Mouse (Mus musculus) midbrain, postnatal 0 days (tissue): ENCODE results near the gene Dach2. TPM values are rescaled to one million over a fixed set of nuclear protein-coding genes. Genes with fewer than 3 reads are reported as not detected.

Source experiments
- ATAC-seq: fragments of 200-750 bp; cut with Nextera tagmentation; 2 replicates; pipeline ENCODE4 v1.8.0; 2017; ENCODE audit warnings: moderate number of reproducible peaks, mild to moderate bottlenecking, moderate TSS enrichment, moderate library complexity; ENCODE audit not compliant: low FRiP score
- DNase-seq: peaks from one replicate; pipeline ENCODE4 v3.0.0-alpha.2; 2015; ENCODE audit warnings: low spot score
- H3K27ac ChIP-seq: fragments of 300-500 bp; sonication (generic); 2 replicates; pipeline ENCODE4 v1.5.1; 2014; ENCODE audit warnings: low read depth, mild to moderate bottlenecking, low read length, mixed read lengths
- H3K27me3 ChIP-seq: fragments of 300-500 bp; sonication (generic); 2 replicates; pipeline ENCODE4 v1.6.1; 2014; ENCODE audit warnings: low read length, control low read depth, mixed read lengths; ENCODE audit not compliant: insufficient read depth
- H3K36me3 ChIP-seq: fragments of 300-500 bp; sonication (generic); 2 replicates; pipeline ENCODE4 v1.6.1; 2014; ENCODE audit warnings: low read length, control low read depth, mixed read lengths; ENCODE audit not compliant: insufficient read depth
- H3K4me1 ChIP-seq: fragments of 300-500 bp; sonication (generic); 2 replicates; pipeline ENCODE4 v1.6.1; 2014; ENCODE audit warnings: mild to moderate bottlenecking, control low read depth, antibody characterized with exemption, low read length, mixed read lengths; ENCODE audit not compliant: insufficient read depth
- H3K4me2 ChIP-seq: fragments of 300-500 bp; sonication (generic); 2 replicates; pipeline ENCODE4 v1.6.1; 2014; ENCODE audit warnings: low read depth, mild to moderate bottlenecking, low read length, mixed read lengths; ENCODE audit not compliant: poor library complexity, severe bottlenecking
- H3K4me3 ChIP-seq: fragments of 300-500 bp; sonication (generic); 2 replicates; pipeline ENCODE4 v1.5.1; 2014; ENCODE audit warnings: low read depth, mild to moderate bottlenecking, low read length, moderate library complexity
- H3K9ac ChIP-seq: fragments of 300-500 bp; sonication (generic); replicated peaks from 2 replicates; pipeline ENCODE4 v1.6.1; 2014; ENCODE audit warnings: mild to moderate bottlenecking, low read length, moderate library complexity, mixed read lengths; ENCODE audit not compliant: poor library complexity, severe bottlenecking
- H3K9me3 ChIP-seq: fragments of 300-500 bp; sonication (generic); 2 replicates; pipeline ENCODE4 v1.6.1; 2016; ENCODE audit warnings: low read length, control low read depth
- CTCF ChIP-seq: IDR thresholded peaks from 2 replicates; pipeline ENCODE4 v1.5.1; 2016; ENCODE audit warnings: antibody characterized with exemption, mild to moderate bottlenecking
- WGBS: fragments of 180-500 bp; shearing (Covaris S2); extraction: QIAGEN DNeasy Blood & Tissue Kit; methylation state at CpG from one replicate; pipeline ENCODE4 v1.1.7; 2014; 5-methylcytosine and 5-hydroxymethylcytosine counted together
- polyA plus RNA-seq: library from polyadenylated mRNA; unstranded; fragments of >200 nt; fragmentation: Nextera tagmentation; extraction: Ambion mirVana; gene quantifications from 2 replicates; pipeline ENCODE4 v1.2.1, GENCODE M21; 2015
- total RNA-seq: library from RNA; depleted of rRNA; stranded (reverse); fragments of >200 nt; gene quantifications from 2 replicates; pipeline ENCODE4 v1.2.3, GENCODE M21; 2014; rRNA removed

Gene Dach2
- total and polyA plus RNA-seq, 2 experiments from 2014 or later: 9.3 to 14.2 TPM

GRCm38 (mm10) chrX:113826810-113827209, 529.5 kb downstream of the Dach2 start:
- Histone ChIP-seq H3K4me2 (no peak overlapping the region), H3K9ac (no peak overlapping the region), H3K9me3 (no peaks in the 10 kb centered on the region), H3K27ac (no peak overlapping the region), H3K4me1 (no peaks in the 10 kb centered on the region), H3K4me3 (no peak overlapping the region), H3K36me3 (no peaks in the 10 kb centered on the region), H3K27me3 (no peaks in the 10 kb centered on the region)
- no peak for TF ChIP-seq CTCF
- WGBS: 78% methylated on average over 1 of the region's 1 CpGs
- DNase-seq (no peak), ATAC-seq (no peak)

- Histone ChIP-seq H3K4me2 (no peak overlapping the region), H3K4me1 (no peaks in the 10 kb centered on the region), H3K27ac (no peak overlapping the region), H3K27me3 (no peaks in the 10 kb centered on the region), H3K9me3 (no peaks in the 10 kb centered on the region), H3K4me3 (no peak overlapping the region), H3K36me3 (no peaks in the 10 kb centered on the region), H3K9ac (no peak overlapping the region)
- TF ChIP-seq CTCF: no peak
- no peak for DNase-seq
- 89% methylated on average over 1 of the region's 1 CpGs for WGBS
- ATAC-seq: no peak
Observed at GRCm38 (mm10) chrX:113833062-113833461, 535.8 kb downstream of the Dach2 start.

DNA sequence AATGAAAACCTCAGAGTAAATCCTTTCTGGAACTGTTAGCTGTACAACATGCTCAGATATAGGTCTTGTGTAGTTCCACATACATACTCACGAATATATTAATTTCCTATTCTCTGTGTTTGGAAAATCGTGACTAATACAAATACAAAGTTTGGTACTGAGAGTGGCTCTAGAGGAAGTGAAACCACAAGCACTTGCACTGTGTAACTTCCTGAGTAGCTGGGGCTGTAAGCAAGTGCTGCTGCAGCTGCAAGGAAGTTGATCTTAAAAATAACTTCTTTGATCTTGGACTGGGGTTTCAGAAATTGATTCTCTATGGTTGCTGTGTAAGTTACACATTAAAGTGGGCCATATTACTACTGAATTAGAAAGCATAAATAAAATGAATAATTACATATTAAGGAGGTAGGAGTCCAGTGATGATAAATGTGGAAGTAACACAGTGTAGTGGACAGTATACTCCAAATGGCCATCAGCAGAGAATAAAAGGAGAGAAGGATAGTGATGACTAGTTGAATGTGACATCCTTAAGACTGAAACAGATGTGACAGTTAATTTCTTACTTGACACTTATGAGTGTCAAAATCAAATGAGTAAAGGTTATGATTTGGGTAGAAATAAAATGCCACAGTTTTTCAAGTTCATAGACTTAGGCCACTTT, 570.7 kb downstream of the Dach2 start:
- Histone ChIP-seq H3K27me3 (no peaks in the 10 kb centered on the region), H3K9ac (no peak overlapping the region), H3K4me2 (no peak overlapping the region), H3K36me3 (no peaks in the 10 kb centered on the region), H3K9me3 (no peaks in the 10 kb centered on the region), H3K27ac (no peak overlapping the region), H3K4me1 (no peaks in the 10 kb centered on the region), H3K4me3 (no peak overlapping the region)
- WGBS: 75% methylated on average over 2 of the region's 2 CpGs
- no peak for DNase-seq
- no peak for TF ChIP-seq CTCF
- no peak for ATAC-seq

Other genes with a start within 250 kb of the Dach2 start
- 23.0 and 30.0 TPM in 2 replicates for gene Chm, start 112.0 kb upstream of the Dach2 start, total RNA-seq
- gene Chm, start 112.0 kb upstream of the Dach2 start, polyA plus RNA-seq: 11.9 and 12.6 TPM in 2 replicates